Mouse (Mus musculus): ENCODE measurements around the gene Wfdc8.

DNA sequence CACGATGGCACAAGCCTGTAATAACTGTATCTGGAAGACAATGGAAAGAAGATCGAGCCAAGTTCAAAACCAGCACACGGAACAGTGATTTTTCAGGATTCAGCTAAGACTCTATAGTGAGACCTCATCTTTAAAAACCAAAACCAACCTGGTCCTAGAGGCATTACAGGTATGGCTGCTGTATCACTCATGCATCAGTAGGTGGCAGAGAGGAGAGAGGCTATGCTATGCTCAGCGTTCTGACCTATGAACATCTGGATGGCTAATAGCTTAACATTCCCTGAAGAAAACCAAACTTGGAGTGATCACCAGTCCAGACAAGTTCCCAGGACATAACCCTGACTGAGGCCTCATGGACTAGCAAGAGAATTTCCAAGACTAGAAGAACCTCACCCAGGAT is 8.3 kb upstream of the Wfdc8 start:
- no peak for TF ChIP-seq CTCF (IDR thresholded peaks at IDR 0.05; ENCODE audit: control insufficient read depth, insufficient read depth, low read length)
- no peak for TF ChIP-seq POLR2A (IDR thresholded peaks at IDR 0.05; ENCODE audit: borderline replicate concordance, control insufficient read depth, low read depth, low read length)

Measured in bone marrow, adult 2 months (tissue).